Mouse (Mus musculus): ENCODE measurements around the gene Tpm4.

Tpm4 gene

DNA sequence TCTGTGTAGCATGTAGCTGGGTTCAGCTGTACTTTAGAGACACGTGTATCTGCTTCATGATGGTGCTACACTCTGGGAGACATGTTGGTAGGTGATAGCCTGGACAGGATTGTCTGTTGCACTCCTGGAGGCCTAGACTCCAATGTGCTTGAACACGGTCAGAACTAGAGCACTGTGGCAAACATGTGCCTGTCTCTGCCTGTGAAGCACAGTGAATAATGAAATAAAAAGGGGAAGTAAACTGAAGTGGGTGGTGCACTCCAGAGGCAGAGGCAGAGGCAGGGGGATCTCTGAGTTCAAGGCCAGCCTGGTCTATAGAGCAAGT, 55.4 kb downstream of the Tpm4 start:
- no peak for DNase-seq

DNA sequence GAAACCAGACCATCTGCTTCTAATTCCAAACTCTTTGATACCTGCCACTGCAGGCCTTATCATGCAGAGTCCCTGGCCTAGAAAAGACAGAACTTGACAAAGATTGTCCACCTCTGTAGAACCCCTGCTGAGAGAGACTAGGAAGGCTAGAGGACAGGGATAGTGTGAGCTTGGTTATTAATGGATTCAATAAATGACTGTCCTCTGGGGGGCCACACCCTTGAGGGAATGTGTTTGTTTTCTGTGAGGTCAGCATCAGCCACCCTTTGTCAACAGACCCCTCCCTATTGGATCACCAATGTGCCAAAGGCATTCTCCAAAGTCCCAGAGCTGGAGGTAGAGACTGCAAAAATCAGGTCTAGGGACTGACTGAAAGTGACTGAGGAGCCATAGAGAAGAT, 57.3 kb downstream of the Tpm4 start:
- DNase-seq: no peak

DNA sequence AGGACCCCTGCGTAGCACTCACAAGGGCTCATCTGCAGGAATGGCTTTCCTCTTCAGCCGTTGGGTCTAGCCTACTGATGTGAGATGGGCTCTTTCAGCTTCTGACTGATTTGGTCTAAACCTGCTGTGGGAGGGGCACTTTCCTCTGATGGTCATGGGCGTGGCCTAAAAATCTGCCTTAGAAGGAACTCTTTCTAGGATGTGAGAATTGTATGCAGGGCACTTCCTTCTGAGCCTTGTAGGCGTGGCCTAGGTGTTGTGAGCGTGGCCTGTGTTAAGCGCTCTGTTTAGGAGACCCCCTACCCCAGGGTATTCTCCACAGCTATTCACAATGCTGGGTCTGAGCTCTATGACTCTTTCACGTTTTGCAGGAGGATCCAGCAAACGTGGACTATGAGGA, 63.2 kb downstream of the Tpm4 start:
- no peak for DNase-seq

All from lung, adult 18-20 months (tissue).